Mouse (Mus musculus) cortical plate, adult 2 months (tissue): Measurements from ENCODE around the gene Rimbp3. TPM values are rescaled to one million over a fixed set of nuclear protein-coding genes. Genes with fewer than 3 reads are reported as not detected.

Experiments
- H3K27ac ChIP-seq: fragments of 200-500 bp; 2 replicates; pipeline ENCODE4 v1.5.1; 2012; ENCODE audit warnings: low read length, control low read depth, inconsistent platforms; ENCODE audit not compliant: insufficient read depth
- H3K4me1 ChIP-seq: fragments of 200-500 bp; 2 replicates; pipeline ENCODE4 v1.6.1; 2011; ENCODE audit warnings: low read length; ENCODE audit not compliant: control insufficient read depth, insufficient read depth
- H3K4me3 ChIP-seq: fragments of 200-500 bp; 2 replicates; pipeline ENCODE4 v1.5.1; 2011; ENCODE audit warnings: mild to moderate bottlenecking, low read length, control low read depth; ENCODE audit not compliant: insufficient read depth
- CTCF ChIP-seq: fragments of 200-500 bp; IDR thresholded peaks from 2 replicates; pipeline ENCODE4 v1.5.1; 2011; ENCODE audit warnings: mild to moderate bottlenecking, control low read depth, low read length; ENCODE audit not compliant: insufficient read depth; ENCODE audit errors: extremely low read depth
- POLR2A ChIP-seq: fragments of 200-500 bp; IDR thresholded peaks from 2 replicates; pipeline ENCODE4 v1.6.1; 2011; ENCODE audit warnings: mild to moderate bottlenecking, low read length, control low read depth; ENCODE audit not compliant: insufficient read depth; ENCODE audit errors: extremely low read depth
- polyA plus RNA-seq: library from polyadenylated mRNA; depleted of rRNA; stranded (reverse); fragments of >200 nt; gene quantifications from 2 replicates; pipeline ENCODE4 v1.2.3, GENCODE M21; 2012

Rimbp3 gene
- polyA plus RNA-seq, 1 experiment = 0.63 TPM

DNA sequence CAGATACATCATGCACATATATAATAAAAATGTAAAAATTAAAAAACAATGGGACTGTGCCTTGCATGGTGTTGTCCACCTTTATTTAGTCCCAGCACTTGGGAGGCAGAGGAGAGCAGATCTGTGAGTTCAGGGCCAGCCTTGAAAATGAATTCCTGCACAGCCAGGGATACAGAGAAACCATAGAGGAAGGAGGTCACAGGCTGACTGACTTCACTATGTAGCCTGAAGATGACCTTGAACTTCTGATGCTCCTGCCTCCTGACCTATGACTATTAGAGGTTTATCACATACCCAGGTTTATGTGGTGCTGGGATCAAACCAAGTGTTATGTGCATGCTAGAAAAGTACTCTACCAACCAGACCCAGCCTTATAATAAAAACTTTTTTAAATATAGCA lies 22.9 kb upstream of the Rimbp3 start:
- no peak overlapping the region for H3K4me3 ChIP-seq

DNA sequence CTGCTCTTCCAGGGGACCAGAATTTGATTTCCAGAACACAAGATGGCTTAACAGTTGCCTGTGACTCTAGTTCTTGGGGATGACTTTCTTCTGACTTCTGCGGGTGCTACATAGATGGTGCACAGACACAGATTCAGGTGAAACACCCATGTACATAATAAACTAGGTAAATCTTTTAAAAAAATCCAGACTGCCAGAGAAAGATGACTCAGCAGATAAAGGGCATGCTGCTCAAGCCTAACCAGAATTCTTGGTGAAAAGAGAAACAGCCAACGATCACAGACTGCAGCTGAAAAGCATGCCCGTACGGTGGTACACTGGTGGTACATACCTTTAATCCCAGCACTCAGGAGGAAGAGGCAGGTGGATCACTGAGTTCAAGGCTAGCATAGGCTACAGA lies 14.6 kb upstream of the Rimbp3 start:
- Histone ChIP-seq H3K4me3 (no peak overlapping the region), H3K4me1 (no peaks in the 10 kb centered on the region; the same call in 1 of the 2 replicates), H3K27ac (no peak overlapping the region)
- TF ChIP-seq POLR2A = no peak

More for the DNA sequence above, 22.9 kb upstream of the Rimbp3 start:
- no peak overlapping the region for H3K27ac ChIP-seq
- TF ChIP-seq CTCF (no peak), POLR2A (no peak)
- H3K4me1 ChIP-seq = peaks cover 3% of the 10 kb centered on the region; the same call in 1 of the 2 replicates

GRCm38 (mm10) chr16:17200121-17200952 lies 8.1 kb upstream of the Rimbp3 start:
- H3K4me1 ChIP-seq = peaks cover 2% of the 10 kb centered on the region
- H3K4me3 ChIP-seq = peak overlapping the region; percentile 68
- H3K27ac ChIP-seq = peak overlapping the region; percentile 79; the same call in 1 of the 2 replicates
- TF ChIP-seq POLR2A (no peak), CTCF (no peak)

GRCm38 (mm10) chr16:17200953-17201707 lies 7.3 kb upstream of the Rimbp3 start:
- TF ChIP-seq CTCF = no peak
- TF ChIP-seq POLR2A = peak; percentile 65; the same call in 1 of the 2 replicates
- Histone ChIP-seq H3K4me3 (peak overlapping the region; percentile 68), H3K4me1 (peaks cover 2% of the 10 kb centered on the region), H3K27ac (peak overlapping the region; percentile 79)

DNA sequence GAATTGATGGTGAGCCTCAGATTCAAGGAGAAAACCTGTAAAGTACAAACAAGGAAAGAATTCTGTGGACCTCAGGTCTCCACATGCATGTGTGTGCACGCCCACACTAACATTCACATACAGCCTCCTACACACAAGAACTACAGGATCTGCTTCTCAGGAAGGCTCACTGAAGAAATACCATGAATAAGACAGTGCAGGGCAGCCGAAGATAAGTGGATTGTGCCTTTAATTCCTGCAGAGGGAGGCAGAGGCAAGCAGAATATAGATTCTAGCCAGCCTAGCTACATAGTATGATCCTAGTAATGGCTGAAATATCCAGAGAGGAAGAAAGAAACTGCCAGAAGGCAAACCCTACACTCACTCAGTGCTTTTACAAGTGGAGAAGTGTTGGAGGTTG lies 6.4 kb upstream of the Rimbp3 start:
- H3K4me3 ChIP-seq = no peak overlapping the region
- no peak overlapping the region for H3K27ac ChIP-seq
- H3K4me1 ChIP-seq = peaks cover 2% of the 10 kb centered on the region
- TF ChIP-seq CTCF (peak; percentile 44), POLR2A (no peak)

GRCm38 (mm10) chr16:17202549-17202948 lies 5.9 kb upstream of the Rimbp3 start, which contains the start of gene Ube2l3:
Gene Ube2l3, minus strand, starts transcription at chr16:17202649.
- Histone ChIP-seq H3K27ac (no peak within 1 kb of the TSS), H3K4me1 (peaks cover 2% of the 10 kb centered on the region), H3K4me3 (peak within 1 kb of the TSS; percentile 68)
- TF ChIP-seq CTCF = no peak
- no peak for TF ChIP-seq POLR2A

- TF ChIP-seq CTCF (peak; percentile 60), POLR2A (no peak)
- no peaks in the 10 kb centered on the region for H3K4me1 ChIP-seq
- no peak overlapping the region for H3K4me3 ChIP-seq
- H3K27ac ChIP-seq = no peak overlapping the region
Measured at GRCm38 (mm10) chr16:17204990-17205389, 3.4 kb upstream of the Rimbp3 start.

DNA sequence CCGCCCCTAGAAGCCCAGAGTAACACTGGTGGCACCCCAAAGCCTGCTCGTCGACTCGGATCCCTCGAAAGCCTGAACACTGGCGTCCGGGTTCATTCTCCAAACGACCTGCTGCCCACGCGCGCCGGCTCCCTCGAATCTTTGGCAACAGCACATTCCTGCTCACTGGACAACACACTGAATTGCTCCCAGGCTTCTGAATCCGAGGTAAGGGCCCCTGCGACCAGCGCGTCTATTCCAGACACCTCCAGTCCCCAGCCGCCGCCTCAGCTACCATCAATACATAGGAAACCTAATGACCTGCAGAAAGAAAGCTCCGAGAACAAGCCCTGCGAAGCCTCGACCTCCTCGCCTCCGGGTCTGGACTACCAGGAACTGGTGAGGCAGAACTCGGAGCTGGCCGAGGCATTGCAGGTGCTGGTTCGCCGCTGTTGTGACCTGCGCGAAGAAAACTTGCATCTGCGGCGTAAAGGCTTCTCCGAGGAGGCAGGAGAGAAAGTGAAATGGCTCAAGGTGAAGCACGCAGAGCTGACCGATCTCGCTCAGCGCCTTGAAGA lies 1.1 kb downstream of the Rimbp3 start:
- Histone ChIP-seq H3K27ac (no peak overlapping the region), H3K4me3 (peak overlapping the region; percentile 38), H3K4me1 (no peaks in the 10 kb centered on the region)
- TF ChIP-seq POLR2A (no peak), CTCF (no peak)

- TF ChIP-seq CTCF (peak; percentile 68), POLR2A (no peak)
- Histone ChIP-seq H3K27ac (no peak overlapping the region), H3K4me3 (peak overlapping the region; percentile 38; the same call in 1 of the 2 replicates), H3K4me1 (no peaks in the 10 kb centered on the region)
Measured at GRCm38 (mm10) chr16:17209981-17210838, 1.8 kb downstream of the Rimbp3 start.
